Mouse (Mus musculus): ENCODE results near the gene Gm9507.

GRCm38 (mm10) chr10:77811743-77812142 is at the start of gene Gm9507:
- no peak for TF ChIP-seq CTCF (IDR thresholded peaks at IDR 0.05; ENCODE audit: extremely low read depth, insufficient read depth, low read length)
- no peak for TF ChIP-seq POLR2A (IDR thresholded peaks at IDR 0.05; ENCODE audit: extremely low read depth, insufficient read depth, low read length)

Data from cortical plate, adult 2 months (tissue).